Mouse (Mus musculus): ENCODE measurements at regions not wholly inside any gene's neighbourhood (a gene's known extent, or its start where the extent isn't known, plus 50 kb on each side); places are given as distances from the start of the nearest gene placed in this dataset.

- DNase-seq (ENCODE audit: low read depth, low spot score), result no peak
- 52% methylated on average over 8 of the region's 8 CpGs for WGBS
Measured at GRCm38 (mm10) chr11:114238316-114238715, 171.5 kb upstream of the Sdk2 start.

GRCm38 (mm10) chr11:114234542-114234910, 167.7 kb upstream of the Sdk2 start:
- DNase-seq (ENCODE audit: low read depth, low spot score), result no peak
- WGBS, result 79% methylated on average over 1 of the region's 1 CpGs

GRCm38 (mm10) chr11:114233636-114234541, 167.0 kb upstream of the Sdk2 start:
- DNase-seq (ENCODE audit: low read depth, low spot score), result no peak
- WGBS, result 84% methylated on average over 19 of the region's 19 CpGs

- no peak for DNase-seq (ENCODE audit: low read depth, low spot score)
- WGBS, result 73% methylated on average over 4 of the region's 4 CpGs
Measured at GRCm38 (mm10) chr11:114231841-114232240, 165.0 kb upstream of the Sdk2 start.

GRCm38 (mm10) chr11:114229763-114230162, 162.9 kb upstream of the Sdk2 start:
- WGBS, result 10% methylated on average over 8 of the region's 8 CpGs
- DNase-seq (ENCODE audit: low read depth, low spot score), result no peak

- DNase-seq (ENCODE audit: low read depth, low spot score), result no peak
- 81% methylated on average over 6 of the region's 6 CpGs for WGBS
Measured at GRCm38 (mm10) chr11:114229196-114229595, 162.3 kb upstream of the Sdk2 start.

GRCm38 (mm10) chr11:114226553-114226952, 159.7 kb upstream of the Sdk2 start:
- 75% methylated on average over 13 of the region's 13 CpGs for WGBS
- DNase-seq (ENCODE audit: low read depth, low spot score), result no peak

- 85% methylated on average over 2 of the region's 2 CpGs for WGBS
- no peak for DNase-seq (ENCODE audit: low read depth, low spot score)
Measured at GRCm38 (mm10) chr11:114224706-114225105, 157.9 kb upstream of the Sdk2 start.

GRCm38 (mm10) chr11:114223061-114223460, 156.2 kb upstream of the Sdk2 start:
- DNase-seq (ENCODE audit: low read depth, low spot score), result no peak
- 82% methylated on average over 3 of the region's 3 CpGs for WGBS

GRCm38 (mm10) chr11:114220466-114220865, 153.6 kb upstream of the Sdk2 start:
- no peak for DNase-seq (ENCODE audit: low read depth, low spot score)

GRCm38 (mm10) chr11:114218732-114219506, 152.1 kb upstream of the Sdk2 start:
- DNase-seq (ENCODE audit: low read depth, low spot score), result no peak
- 39% methylated on average over 9 of the region's 9 CpGs for WGBS

More at GRCm38 (mm10) chr11:114220466-114220865, 153.6 kb upstream of the Sdk2 start:
- 83% methylated on average over 2 of the region's 2 CpGs for whole genome bisulfite sequencing

- WGBS, result 18% methylated on average over 15 of the region's 15 CpGs
- DNase-seq (ENCODE audit: low read depth, low spot score), result no peak
Measured at GRCm38 (mm10) chr11:114217245-114217757, 150.5 kb upstream of the Sdk2 start.

GRCm38 (mm10) chr11:114216493-114216892, 149.6 kb upstream of the Sdk2 start:
- no peak for DNase-seq (ENCODE audit: low read depth, low spot score)
- 26% methylated on average over 7 of the region's 7 CpGs for WGBS

- no peak for DNase-seq (ENCODE audit: low read depth, low spot score)
- 72% methylated on average over 8 of the region's 8 CpGs for WGBS
Measured at GRCm38 (mm10) chr11:114215256-114215655, 148.4 kb upstream of the Sdk2 start.

GRCm38 (mm10) chr11:114212136-114212535, 145.3 kb upstream of the Sdk2 start:
- DNase-seq (ENCODE audit: low read depth, low spot score), result no peak
- 47% methylated on average over 2 of the region's 2 CpGs for WGBS

- DNase-seq (ENCODE audit: low read depth, low spot score), result peak; percentile 8
- WGBS, result 41% methylated on average over 2 of the region's 2 CpGs
Measured at GRCm38 (mm10) chr11:114205192-114205591, 138.3 kb upstream of the Sdk2 start.

GRCm38 (mm10) chr11:114203416-114203815, 136.6 kb upstream of the Sdk2 start:
- 49% methylated on average over 9 of the region's 9 CpGs for WGBS
- no peak for DNase-seq (ENCODE audit: low read depth, low spot score)

GRCm38 (mm10) chr11:114202486-114202885, 135.6 kb upstream of the Sdk2 start:
- no peak for DNase-seq (ENCODE audit: low read depth, low spot score)
- WGBS, result 81% methylated on average over 16 of the region's 16 CpGs

GRCm38 (mm10) chr11:114199081-114199586, 132.3 kb upstream of the Sdk2 start:
- no peak for DNase-seq (ENCODE audit: low read depth, low spot score)
- 44% methylated on average over 10 of the region's 10 CpGs for WGBS

- 38% methylated on average over 15 of the region's 15 CpGs for WGBS
- no peak for DNase-seq (ENCODE audit: low read depth, low spot score)
Measured at GRCm38 (mm10) chr11:114198317-114199032, 131.6 kb upstream of the Sdk2 start.

All from large intestine, adult 2 months (tissue).